Mouse (Mus musculus) limb, embryonic 11.5 days (tissue): ENCODE results near the gene Tbxa2r. TPM values are rescaled to one million over a fixed set of nuclear protein-coding genes. Genes with fewer than 3 reads are reported as not detected.

Source experiments
- ATAC-seq: fragments of 200-750 bp; cut with Nextera tagmentation; 2 replicates; pipeline ENCODE4 v1.8.0; 2017; ENCODE audit warnings: low read depth; ENCODE audit not compliant: insufficient number of reproducible peaks, low FRiP score, low TSS enrichment
- DNase-seq: peaks from one replicate; pipeline ENCODE4 v3.0.0-alpha.2; 2015; ENCODE audit warnings: low spot score
- H3K27ac ChIP-seq: fragments of 300-500 bp; sonication (generic); replicated peaks from 2 replicates; pipeline ENCODE4 v1.5.1; 2014; ENCODE audit warnings: low read depth, mild to moderate bottlenecking, low read length
- H3K27me3 ChIP-seq: fragments of 300-500 bp; sonication (generic); 2 replicates; pipeline ENCODE4 v1.6.1; 2014; ENCODE audit warnings: mild to moderate bottlenecking, low read length, mixed read lengths; ENCODE audit not compliant: control insufficient read depth, insufficient read depth
- H3K36me3 ChIP-seq: fragments of 300-500 bp; sonication (generic); 2 replicates; pipeline ENCODE4 v1.6.1; 2014; ENCODE audit warnings: mild to moderate bottlenecking, low read length, moderate library complexity, mixed read lengths; ENCODE audit not compliant: control insufficient read depth, insufficient read depth
- H3K4me1 ChIP-seq: fragments of 300-500 bp; sonication (generic); 2 replicates; pipeline ENCODE4 v1.6.1; 2014; ENCODE audit warnings: low read length, mixed read lengths; ENCODE audit not compliant: control insufficient read depth, insufficient read depth
- H3K4me2 ChIP-seq: fragments of 300-500 bp; sonication (generic); 2 replicates; pipeline ENCODE4 v1.6.1; 2014; ENCODE audit warnings: low read depth, mild to moderate bottlenecking, moderate library complexity; ENCODE audit not compliant: severe bottlenecking
- H3K4me3 ChIP-seq: fragments of 300-500 bp; sonication (generic); 2 replicates; pipeline ENCODE4 v1.5.1; 2014; ENCODE audit warnings: low read depth, low read length
- H3K9ac ChIP-seq: fragments of 300-500 bp; sonication (generic); 2 replicates; pipeline ENCODE4 v1.6.1; 2014; ENCODE audit warnings: mild to moderate bottlenecking, low read length
- H3K9me3 ChIP-seq: fragments of 300-500 bp; sonication (generic); 2 replicates; pipeline ENCODE4 v1.6.1; 2016; ENCODE audit warnings: low read length; ENCODE audit not compliant: control insufficient read depth
- WGBS: fragments of 180-500 bp; shearing (Covaris S2); extraction: QIAGEN DNeasy Blood & Tissue Kit; methylation state at CpG from one replicate; pipeline ENCODE4 v1.1.7; 2014; 5-methylcytosine and 5-hydroxymethylcytosine counted together
- polyA plus RNA-seq: library from polyadenylated mRNA; unstranded; fragments of >200 nt; fragmentation: Nextera tagmentation; extraction: Ambion mirVana; gene quantifications from 2 replicates; pipeline ENCODE4 v1.2.1, GENCODE M21; 2014

The Tbxa2r gene
- polyA plus RNA-seq, 1 experiment from 2014 or later, result 1.7 TPM

GRCm38 (mm10) chr10:81350351-81351063, 22.0 kb downstream of the Tbxa2r start, which contains the start of gene Hmg20b:
Hmg20b (minus strand) TSS chr10:81350480.
- under 1% methylated on average over 54 of the region's 54 CpGs for WGBS
- no peaks in the 10 kb centered on the region; the same call in 1 of the 2 replicates for H3K27me3 ChIP-seq
- H3K27ac ChIP-seq, result peak within 1 kb of the TSS; percentile 62; the same call in 1 of the 2 replicates
- DNase-seq (peak; percentile 99), ATAC-seq (peak; percentile 88)
- peaks cover 2% of the 10 kb centered on the region; the same call in 1 of the 2 replicates for H3K36me3 ChIP-seq
- peak within 1 kb of the TSS; percentile 89 for H3K4me2 ChIP-seq
- peak within 1 kb of the TSS; percentile 98 for H3K4me3 ChIP-seq
- H3K4me1 ChIP-seq, result peaks cover 20% of the 10 kb centered on the region
- H3K9ac ChIP-seq, result peak within 1 kb of the TSS; percentile 92
- no peaks in the 10 kb centered on the region for H3K9me3 ChIP-seq

GRCm38 (mm10) chr10:81351678-81352291, 23.3 kb downstream of the Tbxa2r start:
- no peak for ATAC-seq
- H3K4me3 ChIP-seq, result no peak overlapping the region
- peaks cover 16% of the 10 kb centered on the region for H3K4me1 ChIP-seq
- no peaks in the 10 kb centered on the region for H3K27me3 ChIP-seq
- H3K36me3 ChIP-seq, result peaks cover 2% of the 10 kb centered on the region; the same call in 1 of the 2 replicates
- H3K9ac ChIP-seq, result no peak overlapping the region
- DNase-seq, result no peak
- 0 out of 2 replicates have a peak overlapping the region, but pooled peaks have one; percentile 4 for H3K4me2 ChIP-seq
- WGBS, result 23% methylated on average over 9 of the region's 9 CpGs
- no peak overlapping the region for H3K27ac ChIP-seq
- no peaks in the 10 kb centered on the region for H3K9me3 ChIP-seq

GRCm38 (mm10) chr10:81354738-81355477, 26.4 kb downstream of the Tbxa2r start:
- H3K36me3 ChIP-seq, result no peaks in the 10 kb centered on the region; the same call in 1 of the 2 replicates
- no peak overlapping the region for H3K4me3 ChIP-seq
- ATAC-seq (no peak), DNase-seq (no peak)
- WGBS, result 57% methylated on average over 9 of the region's 9 CpGs
- no peaks in the 10 kb centered on the region for H3K27me3 ChIP-seq
- H3K9me3 ChIP-seq, result no peaks in the 10 kb centered on the region
- H3K4me2 ChIP-seq, result no peak overlapping the region
- H3K9ac ChIP-seq, result no peak overlapping the region
- peaks cover 13% of the 10 kb centered on the region; the same call in 1 of the 2 replicates for H3K4me1 ChIP-seq
- no peak overlapping the region for H3K27ac ChIP-seq

GRCm38 (mm10) chr10:81355533-81355932, 27.0 kb downstream of the Tbxa2r start:
- H3K27ac ChIP-seq, result no peak overlapping the region
- H3K4me2 ChIP-seq, result no peak overlapping the region
- no peak overlapping the region for H3K9ac ChIP-seq
- H3K27me3 ChIP-seq, result no peaks in the 10 kb centered on the region
- DNase-seq (no peak), ATAC-seq (no peak)
- no peak overlapping the region for H3K4me3 ChIP-seq
- H3K9me3 ChIP-seq, result no peaks in the 10 kb centered on the region
- H3K4me1 ChIP-seq, result peaks cover 13% of the 10 kb centered on the region; the same call in 1 of the 2 replicates
- WGBS, result 81% methylated on average over 4 of the region's 4 CpGs
- peaks cover 2% of the 10 kb centered on the region; the same call in 1 of the 2 replicates for H3K36me3 ChIP-seq

- DNase-seq (no peak), ATAC-seq (no peak)
- no peaks in the 10 kb centered on the region for H3K9me3 ChIP-seq
- H3K36me3 ChIP-seq, result peaks cover 2% of the 10 kb centered on the region; the same call in 1 of the 2 replicates
- H3K4me3 ChIP-seq, result peak overlapping the region; percentile 77; the same call in 1 of the 2 replicates
- WGBS, result 48% methylated on average over 12 of the region's 12 CpGs
- H3K27ac ChIP-seq, result no peak overlapping the region
- H3K27me3 ChIP-seq, result no peaks in the 10 kb centered on the region
- peaks cover 13% of the 10 kb centered on the region; the same call in 1 of the 2 replicates for H3K4me1 ChIP-seq
- no peak overlapping the region for H3K9ac ChIP-seq
- peak overlapping the region; percentile 99 for H3K4me2 ChIP-seq
Measured at GRCm38 (mm10) chr10:81356352-81356990, 27.9 kb downstream of the Tbxa2r start.

GRCm38 (mm10) chr10:81356991-81357844, 28.7 kb downstream of the Tbxa2r start, which contains the start of gene Mfsd12:
Mfsd12 (plus strand) TSS chr10:81357491.
- Histone ChIP-seq H3K9me3 (no peaks in the 10 kb centered on the region), H3K27me3 (no peaks in the 10 kb centered on the region), H3K4me1 (peaks cover 13% of the 10 kb centered on the region; the same call in 1 of the 2 replicates), H3K9ac (peak within 1 kb of the TSS; percentile 75), H3K4me3 (peak within 1 kb of the TSS; percentile 77), H3K27ac (no peak within 1 kb of the TSS), H3K4me2 (peak within 1 kb of the TSS; percentile 99), H3K36me3 (peaks cover 2% of the 10 kb centered on the region; the same call in 1 of the 2 replicates)
- DNase-seq, result peak; percentile 86
- 2% methylated on average over 73 of the region's 79 CpGs for WGBS
- peak; percentile 85 for ATAC-seq

- Histone ChIP-seq H3K4me3 (peak overlapping the region; percentile 77), H3K9ac (peak overlapping the region; percentile 75), H3K9me3 (no peaks in the 10 kb centered on the region), H3K4me2 (peak overlapping the region; percentile 99), H3K36me3 (peaks cover 2% of the 10 kb centered on the region; the same call in 1 of the 2 replicates), H3K4me1 (peaks cover 13% of the 10 kb centered on the region; the same call in 1 of the 2 replicates), H3K27ac (no peak overlapping the region), H3K27me3 (peaks cover 7% of the 10 kb centered on the region)
- DNase-seq (no peak), ATAC-seq (no peak)
- 29% methylated on average over 4 of the region's 4 CpGs for WGBS
Measured at GRCm38 (mm10) chr10:81358209-81358608, 29.7 kb downstream of the Tbxa2r start.
